Mouse (Mus musculus) neural tube, embryonic 11.5 days (tissue): Measurements from ENCODE around the gene Lgals3bp. TPM values are rescaled to one million over a fixed set of nuclear protein-coding genes. Genes with fewer than 3 reads are reported as not detected.

Experiments
- ATAC-seq: fragments of 200-750 bp; cut with Nextera tagmentation; 2 replicates; pipeline ENCODE4 v1.8.0; 2017; ENCODE audit warnings: moderate number of reproducible peaks, mild to moderate bottlenecking, moderate TSS enrichment, moderate library complexity; ENCODE audit not compliant: insufficient read depth, low FRiP score, low TSS enrichment
- DNase-seq: peaks from one replicate; pipeline ENCODE4 v3.0.0-alpha.2; 2015; ENCODE audit warnings: low spot score
- H3K27ac ChIP-seq: fragments of 300-500 bp; sonication (generic); 2 replicates; pipeline ENCODE4 v1.5.1; 2014; ENCODE audit warnings: low read depth, mild to moderate bottlenecking, low read length
- H3K27me3 ChIP-seq: fragments of 300-500 bp; sonication (generic); 2 replicates; pipeline ENCODE4 v1.6.1; 2014; ENCODE audit warnings: mild to moderate bottlenecking, low read length, mixed read lengths; ENCODE audit not compliant: control insufficient read depth, insufficient read depth
- H3K36me3 ChIP-seq: fragments of 300-500 bp; sonication (generic); 2 replicates; pipeline ENCODE4 v1.6.1; 2014; ENCODE audit warnings: mild to moderate bottlenecking, low read length, moderate library complexity, mixed read lengths; ENCODE audit not compliant: control insufficient read depth, insufficient read depth
- H3K4me1 ChIP-seq: fragments of 300-500 bp; sonication (generic); 2 replicates; pipeline ENCODE4 v1.6.1; 2014; ENCODE audit warnings: low read length, mixed read lengths; ENCODE audit not compliant: control insufficient read depth, insufficient read depth
- H3K4me2 ChIP-seq: fragments of 300-500 bp; sonication (generic); 2 replicates; pipeline ENCODE4 v1.6.1; 2014; ENCODE audit warnings: low read depth, mild to moderate bottlenecking, moderate library complexity
- H3K4me3 ChIP-seq: fragments of 300-500 bp; sonication (generic); 2 replicates; pipeline ENCODE4 v1.5.1; 2014; ENCODE audit warnings: low read depth, low read length
- H3K9ac ChIP-seq: fragments of 300-500 bp; sonication (generic); 2 replicates; pipeline ENCODE4 v1.6.1; 2014; ENCODE audit warnings: mild to moderate bottlenecking, low read length
- H3K9me3 ChIP-seq: fragments of 300-500 bp; sonication (generic); 2 replicates; pipeline ENCODE4 v1.6.1; 2016; ENCODE audit warnings: low read length; ENCODE audit not compliant: control insufficient read depth
- WGBS: fragments of 180-500 bp; shearing (Covaris S2); extraction: QIAGEN DNeasy Blood & Tissue Kit; methylation state at CpG from one replicate; pipeline ENCODE4 v1.1.7; 2014; 5-methylcytosine and 5-hydroxymethylcytosine counted together
- polyA plus RNA-seq: library from polyadenylated mRNA; unstranded; fragments of >200 nt; fragmentation: Nextera tagmentation; extraction: Ambion mirVana; gene quantifications from 2 replicates; pipeline ENCODE4 v1.2.1, GENCODE M21; 2014

Gene Lgals3bp
- polyA plus RNA-seq, 1 experiment from 2014 or later, result 1.9 TPM

DNA sequence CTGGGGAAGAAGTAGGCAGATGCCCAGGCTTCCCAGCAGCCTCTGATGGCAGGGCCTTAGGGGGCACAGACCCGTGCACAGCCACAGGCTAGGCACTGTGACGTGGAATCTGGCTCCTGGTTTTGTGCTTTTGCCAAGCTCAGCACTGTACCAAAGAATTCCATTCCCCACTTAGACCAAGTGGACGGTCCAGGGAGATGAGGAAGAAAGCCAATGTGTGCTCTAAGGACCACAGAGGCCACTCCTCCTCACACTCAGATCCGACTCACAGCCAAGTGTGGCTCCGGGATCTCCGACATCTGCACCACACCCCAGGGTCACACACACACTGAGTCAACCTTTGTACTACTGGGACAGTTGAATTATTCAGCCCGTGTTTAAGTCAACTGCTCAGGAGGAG, 14.2 kb upstream of the Lgals3bp start:
- DNase-seq (no peak), ATAC-seq (no peak)
- Histone ChIP-seq H3K27me3 (no peaks in the 10 kb centered on the region), H3K36me3 (peaks cover 8% of the 10 kb centered on the region), H3K9ac (no peak overlapping the region), H3K4me1 (peaks cover 4% of the 10 kb centered on the region), H3K4me2 (no peak overlapping the region), H3K27ac (no peak overlapping the region), H3K4me3 (no peak overlapping the region), H3K9me3 (no peaks in the 10 kb centered on the region)
- 87% methylated on average over 7 of the region's 7 CpGs for WGBS

DNA sequence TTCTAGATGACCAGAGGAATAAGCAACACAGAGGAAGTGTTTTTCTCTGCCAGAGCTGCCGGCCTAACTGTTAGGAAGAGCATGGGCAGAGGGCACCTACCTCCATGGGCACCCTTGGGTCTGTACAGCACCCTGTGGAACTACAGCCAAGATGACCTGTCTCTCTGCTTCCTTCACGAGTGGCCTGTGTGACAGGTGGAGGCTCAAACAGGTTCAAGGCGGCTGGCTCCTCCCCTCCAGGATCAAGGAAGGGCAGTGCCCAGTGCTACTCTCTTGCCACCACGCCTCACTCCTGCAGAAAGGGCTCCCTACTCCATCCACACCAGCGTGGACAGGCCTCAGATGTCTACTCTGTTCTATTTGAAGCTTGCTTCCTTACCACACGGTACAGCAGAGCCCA, 13.7 kb upstream of the Lgals3bp start:
- no peak for ATAC-seq
- WGBS, result 92% methylated on average over 6 of the region's 6 CpGs
- Histone ChIP-seq H3K9me3 (no peaks in the 10 kb centered on the region), H3K4me2 (no peak overlapping the region), H3K4me1 (peaks cover 4% of the 10 kb centered on the region), H3K4me3 (no peak overlapping the region), H3K9ac (no peak overlapping the region), H3K27ac (no peak overlapping the region), H3K36me3 (peaks cover 9% of the 10 kb centered on the region), H3K27me3 (no peaks in the 10 kb centered on the region)
- no peak for DNase-seq

DNA sequence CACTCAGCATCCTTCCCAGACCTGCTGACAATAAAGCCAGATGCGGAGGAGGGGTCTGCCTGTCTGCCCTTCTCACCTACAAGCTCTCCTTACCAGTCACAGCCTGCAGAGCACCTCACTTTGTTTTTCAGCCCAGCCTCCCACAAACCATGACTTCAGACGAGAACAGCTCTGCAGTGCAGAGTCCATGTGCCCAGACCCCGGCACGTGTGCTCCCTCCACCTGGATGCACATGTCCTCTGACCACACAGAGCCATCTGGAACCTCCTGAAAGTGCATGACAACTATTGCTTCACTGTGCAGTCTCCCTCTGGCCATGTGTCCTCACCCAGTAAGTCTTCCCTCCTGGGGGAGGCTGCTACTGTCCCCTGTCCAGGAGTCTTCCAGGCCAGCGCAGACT, 12.4 kb upstream of the Lgals3bp start:
- Histone ChIP-seq H3K27ac (no peak overlapping the region), H3K4me3 (no peak overlapping the region), H3K27me3 (no peaks in the 10 kb centered on the region), H3K4me2 (no peak overlapping the region), H3K9me3 (no peaks in the 10 kb centered on the region), H3K36me3 (peaks cover 10% of the 10 kb centered on the region), H3K4me1 (peaks cover 4% of the 10 kb centered on the region), H3K9ac (no peak overlapping the region)
- WGBS, result 89% methylated on average over 5 of the region's 5 CpGs
- ATAC-seq (no peak), DNase-seq (no peak)

DNA sequence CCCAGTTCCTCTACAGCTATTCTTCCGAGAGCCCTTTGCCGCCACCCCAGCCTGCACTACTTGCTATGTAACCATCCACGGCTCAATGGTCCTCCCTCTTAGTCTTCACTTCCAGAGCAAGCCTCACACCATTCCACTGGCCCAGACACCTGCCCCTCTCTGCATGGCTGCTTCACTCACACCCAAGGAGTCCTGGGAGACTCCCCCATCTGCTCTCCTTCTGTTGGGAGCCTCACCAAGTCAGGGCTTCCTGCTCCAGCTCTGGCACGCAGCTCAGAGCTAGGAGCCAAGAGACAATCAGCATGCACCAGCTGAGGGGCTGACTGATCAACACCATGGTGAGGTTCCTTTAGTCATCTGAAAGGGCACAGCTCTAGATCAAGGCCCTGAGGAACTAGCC, 11.2 kb upstream of the Lgals3bp start:
- H3K4me2 ChIP-seq, result no peak overlapping the region
- peaks cover 15% of the 10 kb centered on the region for H3K36me3 ChIP-seq
- no peak for DNase-seq
- ATAC-seq, result no peak
- no peaks in the 10 kb centered on the region for H3K27me3 ChIP-seq
- H3K9me3 ChIP-seq, result no peaks in the 10 kb centered on the region
- H3K4me1 ChIP-seq, result peaks cover 3% of the 10 kb centered on the region
- no peak overlapping the region for H3K27ac ChIP-seq
- WGBS, result 80% methylated on average over 4 of the region's 4 CpGs
- H3K9ac ChIP-seq, result no peak overlapping the region
- no peak overlapping the region for H3K4me3 ChIP-seq

DNA sequence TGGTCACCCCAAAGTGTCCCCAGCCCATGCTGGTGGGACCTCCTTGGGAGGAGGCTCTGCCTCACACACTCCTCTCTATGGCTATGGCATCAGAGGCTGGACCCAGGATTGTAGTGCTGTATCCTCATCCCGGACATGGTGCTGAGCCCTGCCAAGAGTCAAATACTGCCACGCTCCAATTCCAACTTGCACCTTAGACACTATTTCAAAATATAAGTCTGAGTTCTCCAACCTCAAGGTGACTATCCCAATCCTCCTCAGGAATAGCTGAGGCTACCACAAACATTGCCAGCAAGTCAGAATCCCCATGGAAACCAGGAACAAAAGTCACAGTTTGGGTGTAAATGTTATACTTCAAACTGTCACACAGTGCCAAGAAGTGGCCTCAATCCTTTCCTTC, 10.7 kb upstream of the Lgals3bp start:
- ATAC-seq, result no peak
- H3K9ac ChIP-seq, result no peak overlapping the region
- no peaks in the 10 kb centered on the region; the same call in 1 of the 2 replicates for H3K4me1 ChIP-seq
- no peak for DNase-seq
- no peak overlapping the region for H3K4me3 ChIP-seq
- no peaks in the 10 kb centered on the region for H3K27me3 ChIP-seq
- H3K27ac ChIP-seq, result no peak overlapping the region
- H3K9me3 ChIP-seq, result no peaks in the 10 kb centered on the region
- WGBS, result 88% methylated on average over 2 of the region's 2 CpGs
- H3K36me3 ChIP-seq, result peaks cover 17% of the 10 kb centered on the region
- H3K4me2 ChIP-seq, result no peak overlapping the region

- Histone ChIP-seq H3K27me3 (no peaks in the 10 kb centered on the region), H3K4me1 (no peaks in the 10 kb centered on the region), H3K9ac (no peak overlapping the region), H3K9me3 (no peaks in the 10 kb centered on the region), H3K4me2 (no peak overlapping the region), H3K27ac (no peak overlapping the region), H3K36me3 (peaks cover 20% of the 10 kb centered on the region), H3K4me3 (no peak overlapping the region)
- WGBS, result 92% methylated on average over 8 of the region's 8 CpGs
- ATAC-seq, result no peak
- DNase-seq, result no peak
Observed at GRCm38 (mm10) chr11:118411271-118411670, 9.4 kb upstream of the Lgals3bp start.

DNA sequence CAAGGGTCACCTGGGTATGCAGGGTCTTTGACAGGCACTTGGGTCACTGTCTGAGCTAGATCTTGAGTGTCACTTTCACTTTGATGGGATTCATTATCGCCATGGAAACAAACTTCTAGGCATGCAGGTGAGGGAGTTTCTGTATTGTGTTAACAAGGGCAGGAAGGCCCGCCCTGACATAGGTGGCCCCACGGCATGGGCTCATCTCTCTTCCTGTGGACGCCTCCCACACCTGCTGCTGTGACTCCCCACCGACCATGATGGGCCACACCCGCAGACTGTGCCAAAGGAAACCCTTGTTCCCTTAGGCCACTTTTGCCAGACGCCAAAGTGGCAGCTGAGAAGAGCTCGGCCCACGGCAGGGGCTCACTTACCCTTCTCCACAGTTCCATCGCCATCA, 8.6 kb upstream of the Lgals3bp start:
- no peak for DNase-seq
- H3K9ac ChIP-seq, result no peak overlapping the region
- H3K4me1 ChIP-seq, result no peaks in the 10 kb centered on the region
- no peaks in the 10 kb centered on the region for H3K9me3 ChIP-seq
- whole genome bisulfite sequencing, result 93% methylated on average over 10 of the region's 10 CpGs
- no peak overlapping the region for H3K27ac ChIP-seq
- H3K36me3 ChIP-seq, result peaks cover 17% of the 10 kb centered on the region
- H3K4me2 ChIP-seq, result no peak overlapping the region
- H3K27me3 ChIP-seq, result no peaks in the 10 kb centered on the region
- H3K4me3 ChIP-seq, result no peak overlapping the region
- no peak for ATAC-seq

GRCm38 (mm10) chr11:118410073-118410444, 8.2 kb upstream of the Lgals3bp start:
- no peak overlapping the region for H3K27ac ChIP-seq
- DNase-seq (no peak), ATAC-seq (no peak)
- peaks cover 17% of the 10 kb centered on the region for H3K36me3 ChIP-seq
- H3K9ac ChIP-seq, result no peak overlapping the region
- H3K4me2 ChIP-seq, result no peak overlapping the region
- no peaks in the 10 kb centered on the region for H3K9me3 ChIP-seq
- no peak overlapping the region for H3K4me3 ChIP-seq
- H3K27me3 ChIP-seq, result no peaks in the 10 kb centered on the region
- 62% methylated on average over 1 of the region's 1 CpGs for WGBS
- no peaks in the 10 kb centered on the region for H3K4me1 ChIP-seq

DNA sequence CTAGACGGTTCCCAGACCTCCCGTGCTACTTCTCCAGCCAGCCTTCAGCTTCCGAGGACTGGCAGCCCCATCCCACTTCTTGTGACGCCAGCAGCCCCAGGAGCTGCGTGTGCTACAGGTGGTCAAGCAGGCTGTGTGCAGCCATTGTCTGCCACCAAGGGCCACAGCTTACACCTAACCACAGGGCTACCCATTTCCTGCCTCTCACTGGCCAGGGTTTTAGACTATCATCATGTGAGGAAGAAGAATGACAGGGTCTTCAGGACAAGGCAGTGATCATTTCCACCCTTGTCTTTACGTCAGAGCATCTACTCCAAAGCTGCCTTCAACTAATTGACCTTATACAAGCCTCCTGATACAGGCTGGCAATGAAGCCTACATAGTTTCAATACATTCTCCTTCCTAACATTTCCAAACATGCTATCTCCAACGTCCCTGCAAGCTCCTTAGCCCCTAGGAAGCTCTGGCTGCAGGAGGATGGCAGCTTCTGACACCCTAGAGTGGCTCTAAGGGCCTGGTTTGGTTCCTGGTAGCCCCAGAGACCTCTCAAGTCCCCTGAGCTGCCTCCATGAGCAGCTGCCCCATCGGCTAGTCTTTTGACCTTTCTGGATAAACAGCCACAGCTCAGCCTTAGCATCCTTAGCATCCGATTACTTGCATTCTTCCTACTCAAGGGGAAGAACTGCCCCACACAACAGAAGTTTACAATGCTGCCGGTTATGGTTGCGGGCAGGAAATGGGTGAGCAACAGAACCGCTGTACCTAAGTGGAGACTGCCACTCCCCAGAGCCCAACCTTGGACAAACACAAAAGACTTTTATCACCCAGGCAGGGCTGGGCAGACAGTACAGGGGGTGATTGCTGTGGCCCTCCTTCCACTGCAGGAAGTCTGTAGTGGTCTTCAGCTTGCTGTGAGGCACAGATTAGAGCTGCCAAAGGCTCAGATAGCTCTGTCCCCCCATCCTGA, 7.5 kb upstream of the Lgals3bp start:
- H3K27me3 ChIP-seq, result no peaks in the 10 kb centered on the region
- H3K4me1 ChIP-seq, result no peaks in the 10 kb centered on the region
- no peak overlapping the region for H3K4me3 ChIP-seq
- H3K36me3 ChIP-seq, result peaks cover 17% of the 10 kb centered on the region
- WGBS, result 75% methylated on average over 12 of the region's 12 CpGs
- H3K9me3 ChIP-seq, result no peaks in the 10 kb centered on the region
- no peak for DNase-seq
- no peak overlapping the region for H3K27ac ChIP-seq
- no peak overlapping the region; the same call in 1 of the 2 replicates for H3K9ac ChIP-seq
- no peak for ATAC-seq
- no peak overlapping the region for H3K4me2 ChIP-seq
